Comparison of ENCODE assay signal across 8 mouse cellular contexts in the genomic region with DNA sequence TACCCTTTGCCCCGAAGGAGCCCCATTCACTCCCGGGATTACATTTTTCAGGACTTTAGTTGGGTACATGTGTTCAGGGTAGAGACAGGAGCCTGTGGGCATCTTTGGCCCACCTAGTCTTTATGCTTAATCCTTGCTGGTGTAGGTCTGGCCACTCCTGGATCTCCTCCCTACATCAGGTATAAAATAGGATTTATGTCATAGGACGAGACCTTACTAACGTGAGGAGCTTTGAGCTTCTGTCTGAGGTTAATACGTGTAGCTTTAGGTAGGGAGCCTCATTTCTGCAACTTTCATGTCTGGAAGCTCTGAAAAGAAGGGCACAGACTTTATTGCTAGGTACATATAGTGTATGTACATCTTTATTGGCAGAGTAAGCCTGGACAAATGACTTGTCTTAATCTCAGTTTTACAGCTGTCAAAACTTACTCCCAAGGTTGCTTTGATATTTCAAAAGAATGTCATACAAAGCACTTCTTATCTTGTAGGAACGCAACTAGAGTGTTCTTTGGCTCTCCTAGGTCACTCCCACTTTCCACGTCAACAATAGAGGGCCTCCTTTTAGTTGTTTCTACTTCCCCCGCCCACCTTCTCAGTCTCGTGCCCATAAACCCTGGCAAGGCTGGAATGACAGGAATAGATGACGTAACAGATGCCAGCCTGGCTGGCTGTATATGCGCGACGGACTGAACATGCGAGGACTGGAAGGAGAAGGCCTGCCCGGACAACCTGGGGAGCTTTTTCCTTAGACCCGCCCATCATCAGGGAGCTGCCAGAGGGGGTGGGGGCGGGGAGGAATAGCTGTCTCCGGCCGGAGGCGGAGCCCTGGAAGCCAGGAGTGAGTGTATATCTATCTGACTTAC. TPM values are rescaled to one million over a fixed set of nuclear protein-coding genes. Genes with fewer than 3 reads are reported as not detected.
DNase-seq lines count a peak whose midpoint lies in the region; ATAC-seq and TF ChIP-seq lines count a peak whose summit lies in the region.

No protein-coding gene starts in this region.

- peak overlapping the region; percentile 88 for H3K4me2 ChIP-seq in embryonic facial prominence, embryonic 13.5 days
- H3K4me2 ChIP-seq in limb, embryonic 12.5 days: peak overlapping the region; percentile 94
- peak overlapping the region; percentile 93 for H3K4me2 ChIP-seq in midbrain, embryonic 13.5 days (replicated peaks)

- TF ChIP-seq CTCF in spleen, adult 2 months (IDR thresholded peaks at IDR 0.05; ENCODE audit: extremely low read depth, insufficient read depth, insufficient read length, insufficient replicate concordance): no peak

- WGBS in embryonic facial prominence, embryonic 13.5 days: 6% methylated on average over 20 of the region's 20 CpGs
- WGBS in limb, embryonic 12.5 days: 5% methylated on average over 20 of the region's 20 CpGs
- 5% methylated on average over 20 of the region's 20 CpGs for WGBS in midbrain, embryonic 13.5 days
- 16% methylated on average over 20 of the region's 20 CpGs for WGBS in spleen, adult 2 months

- peak overlapping the region; percentile 86 for H3K4me3 ChIP-seq in embryonic facial prominence, embryonic 13.5 days
- peak overlapping the region; percentile 85 for H3K4me3 ChIP-seq in limb, embryonic 12.5 days (replicated peaks)
- H3K4me3 ChIP-seq in midbrain, embryonic 13.5 days (replicated peaks): peak overlapping the region; percentile 89
- H3K4me3 ChIP-seq in spleen, adult 2 months (ENCODE audit: extremely low read depth, insufficient read depth, insufficient read length): peak overlapping the region; percentile 53; the same call in 1 of the 2 replicates

- peak overlapping the region; percentile 90 for H3K9ac ChIP-seq in embryonic facial prominence, embryonic 13.5 days
- H3K9ac ChIP-seq in limb, embryonic 12.5 days (replicated peaks): peak overlapping the region; percentile 81
- peak overlapping the region; percentile 39 for H3K9ac ChIP-seq in midbrain, embryonic 13.5 days (replicated peaks)

- peaks cover 12% of the 10 kb centered on the region for H3K36me3 ChIP-seq in embryonic facial prominence, embryonic 13.5 days
- peaks cover 13% of the 10 kb centered on the region for H3K36me3 ChIP-seq in limb, embryonic 12.5 days
- peaks cover 8% of the 10 kb centered on the region for H3K36me3 ChIP-seq in midbrain, embryonic 13.5 days
- peaks cover 6% of the 10 kb centered on the region; the same call in 1 of the 2 replicates for H3K36me3 ChIP-seq in spleen, adult 2 months (ENCODE audit: control insufficient read depth, insufficient read depth, low read length)

- peak overlapping the region; percentile 85 for H3K27ac ChIP-seq in embryonic facial prominence, embryonic 13.5 days
- H3K27ac ChIP-seq in limb, embryonic 12.5 days: peak overlapping the region; percentile 75
- peak overlapping the region; percentile 55 for H3K27ac ChIP-seq in midbrain, embryonic 13.5 days
- peak overlapping the region; percentile 36 for H3K27ac ChIP-seq in spleen, adult 2 months (ENCODE audit: insufficient read depth, low read length)

- TF ChIP-seq POLR2A in spleen, adult 2 months (IDR thresholded peaks at IDR 0.05; ENCODE audit: low read depth, low read length): no peak

- H3K27me3 ChIP-seq in embryonic facial prominence, embryonic 13.5 days: peaks cover 4% of the 10 kb centered on the region; the same call in 1 of the 2 replicates
- peaks cover 11% of the 10 kb centered on the region for H3K27me3 ChIP-seq in limb, embryonic 12.5 days
- H3K27me3 ChIP-seq in midbrain, embryonic 13.5 days: no peaks in the 10 kb centered on the region
- H3K27me3 ChIP-seq in spleen, adult 2 months (ENCODE audit: control insufficient read depth, insufficient read depth, low read length): no peaks in the 10 kb centered on the region

- DNase-seq in 3T3-L1 (ENCODE audit: low read depth, low spot score): peak; percentile 85
- peak; percentile 89 for DNase-seq in adrenal gland, postnatal 14 days
- peak; percentile 83 to 85 for DNase-seq in heart, adult 9 months (ENCODE audit: low spot score in 2 of 2)
- peak; percentile 79 for DNase-seq in kidney, adult 8-10 months
- peak in 1 of 2 experiments; percentile 25 for DNase-seq in spleen, adult 2 months (ENCODE audit: low read depth in 1 of 2, low spot score in 2 of 2)

- H3K4me1 ChIP-seq in embryonic facial prominence, embryonic 13.5 days: peaks cover 33% of the 10 kb centered on the region
- peaks cover 30% of the 10 kb centered on the region for H3K4me1 ChIP-seq in limb, embryonic 12.5 days (replicated peaks)
- H3K4me1 ChIP-seq in midbrain, embryonic 13.5 days (replicated peaks): peaks cover 35% of the 10 kb centered on the region
- peaks cover 3% of the 10 kb centered on the region; the same call in 1 of the 2 replicates for H3K4me1 ChIP-seq in spleen, adult 2 months (ENCODE audit: control insufficient read depth, insufficient read depth, insufficient read length)

- H3K9me3 ChIP-seq in embryonic facial prominence, embryonic 13.5 days: no peaks in the 10 kb centered on the region
- no peaks in the 10 kb centered on the region for H3K9me3 ChIP-seq in limb, embryonic 12.5 days
- no peaks in the 10 kb centered on the region for H3K9me3 ChIP-seq in midbrain, embryonic 13.5 days

- peak; percentile 53 for ATAC-seq in embryonic facial prominence, embryonic 13.5 days (ENCODE audit: insufficient number of reproducible peaks, insufficient read depth, low FRiP score, low TSS enrichment, low read depth)
- peak; percentile 11; the same call in 1 of the 2 replicates for ATAC-seq in limb, embryonic 12.5 days (ENCODE audit: insufficient number of reproducible peaks, insufficient read depth, low FRiP score, low TSS enrichment, low read depth)
- peak; percentile 41; the same call in 1 of the 2 replicates for ATAC-seq in midbrain, embryonic 13.5 days

RNA-seq across cellular contexts. Expression of a gene that starts 0.7 kb away (rescaled TPM):
- 141 and 150 TPM in 2 replicates for total RNA-seq in adrenal gland, postnatal 14 days (2021)
- 69.4 and 71.9 TPM in 2 replicates for polyA plus RNA-seq in embryonic facial prominence, embryonic 13.5 days (2015; fragmentation: Nextera tagmentation; extraction: Ambion mirVana)
- 58.2 and 63.1 TPM in 2 replicates for polyA plus RNA-seq in limb, embryonic 12.5 days (2016; fragmentation: Nextera tagmentation; extraction: Ambion mirVana)
- 87.0 and 97.3 TPM in 2 replicates for polyA plus RNA-seq in midbrain, embryonic 13.5 days (2015; fragmentation: Nextera tagmentation; extraction: Ambion mirVana)
- polyA plus RNA-seq in spleen, adult 2 months (2012; rRNA removed): 37.4 and 42.9 TPM in 2 replicates

RNA-seq across cellular contexts. Expression of a gene that starts 10.2 kb away (rescaled TPM):
- total RNA-seq in adrenal gland, postnatal 14 days (2021): not detected in 2 replicates
- polyA plus RNA-seq in embryonic facial prominence, embryonic 13.5 days (2015; fragmentation: Nextera tagmentation; extraction: Ambion mirVana): not detected in 2 replicates
- not detected in 2 replicates for polyA plus RNA-seq in limb, embryonic 12.5 days (2016; fragmentation: Nextera tagmentation; extraction: Ambion mirVana)
- polyA plus RNA-seq in midbrain, embryonic 13.5 days (2015; fragmentation: Nextera tagmentation; extraction: Ambion mirVana): not detected in 2 replicates
- polyA plus RNA-seq in spleen, adult 2 months (2012; rRNA removed): not detected in 2 replicates

RNA-seq across cellular contexts. Expression of a gene that starts 37.0 kb away (rescaled TPM):
- total RNA-seq in adrenal gland, postnatal 14 days (2021): not detected in 2 replicates
- polyA plus RNA-seq in embryonic facial prominence, embryonic 13.5 days (2015; fragmentation: Nextera tagmentation; extraction: Ambion mirVana): not detected in 2 replicates
- 0.65 TPM in 1 of 2 replicates, not detected in the other for polyA plus RNA-seq in limb, embryonic 12.5 days (2016; fragmentation: Nextera tagmentation; extraction: Ambion mirVana)
- 0.12 TPM in 1 of 2 replicates, not detected in the other for polyA plus RNA-seq in midbrain, embryonic 13.5 days (2015; fragmentation: Nextera tagmentation; extraction: Ambion mirVana)
- polyA plus RNA-seq in spleen, adult 2 months (2012; rRNA removed): 1.2 TPM in 2 replicates

RNA-seq across cellular contexts. Expression of a gene that starts 37.5 kb away (rescaled TPM):
- 15.0 and 17.2 TPM in 2 replicates for total RNA-seq in adrenal gland, postnatal 14 days (2021)
- polyA plus RNA-seq in embryonic facial prominence, embryonic 13.5 days (2015; fragmentation: Nextera tagmentation; extraction: Ambion mirVana): 0.80 and 4.0 TPM in 2 replicates
- 1.2 and 1.3 TPM in 2 replicates for polyA plus RNA-seq in limb, embryonic 12.5 days (2016; fragmentation: Nextera tagmentation; extraction: Ambion mirVana)
- 0.90 and 1.5 TPM in 2 replicates for polyA plus RNA-seq in midbrain, embryonic 13.5 days (2015; fragmentation: Nextera tagmentation; extraction: Ambion mirVana)
- not detected in 2 replicates for polyA plus RNA-seq in spleen, adult 2 months (2012; rRNA removed)

RNA-seq across cellular contexts. Expression of a gene that starts 38.2 kb away (rescaled TPM):
- 25.4 and 31.6 TPM in 2 replicates for total RNA-seq in adrenal gland, postnatal 14 days (2021)
- polyA plus RNA-seq in embryonic facial prominence, embryonic 13.5 days (2015; fragmentation: Nextera tagmentation; extraction: Ambion mirVana): not detected in 2 replicates
- not detected in 2 replicates for polyA plus RNA-seq in limb, embryonic 12.5 days (2016; fragmentation: Nextera tagmentation; extraction: Ambion mirVana)
- polyA plus RNA-seq in midbrain, embryonic 13.5 days (2015; fragmentation: Nextera tagmentation; extraction: Ambion mirVana): not detected in 2 replicates
- polyA plus RNA-seq in spleen, adult 2 months (2012; rRNA removed): not detected in 2 replicates

Comparison
In these comparisons a context has a peak if more than half of its experiments do, and no peak if none do; other contexts are left out.
1. H3K9ac ChIP-seq: peak in every context shown above with its lines; median percentile 90 in embryonic facial prominence, embryonic 13.5 days; 81 in limb, embryonic 12.5 days; 39 in midbrain, embryonic 13.5 days.